Mouse (Mus musculus) testis, postnatal 14 days (tissue): ENCODE measurements at regions not wholly inside any gene's neighbourhood (a gene's known extent, or its start where the extent isn't known, plus 50 kb on each side); places are given as distances from the start of the nearest gene placed in this dataset.

ENCODE experiments used
- DNase-seq: peaks from one replicate; pipeline ENCODE4 v3.0.0; 2021; ENCODE audit warnings: low spot score

DNA sequence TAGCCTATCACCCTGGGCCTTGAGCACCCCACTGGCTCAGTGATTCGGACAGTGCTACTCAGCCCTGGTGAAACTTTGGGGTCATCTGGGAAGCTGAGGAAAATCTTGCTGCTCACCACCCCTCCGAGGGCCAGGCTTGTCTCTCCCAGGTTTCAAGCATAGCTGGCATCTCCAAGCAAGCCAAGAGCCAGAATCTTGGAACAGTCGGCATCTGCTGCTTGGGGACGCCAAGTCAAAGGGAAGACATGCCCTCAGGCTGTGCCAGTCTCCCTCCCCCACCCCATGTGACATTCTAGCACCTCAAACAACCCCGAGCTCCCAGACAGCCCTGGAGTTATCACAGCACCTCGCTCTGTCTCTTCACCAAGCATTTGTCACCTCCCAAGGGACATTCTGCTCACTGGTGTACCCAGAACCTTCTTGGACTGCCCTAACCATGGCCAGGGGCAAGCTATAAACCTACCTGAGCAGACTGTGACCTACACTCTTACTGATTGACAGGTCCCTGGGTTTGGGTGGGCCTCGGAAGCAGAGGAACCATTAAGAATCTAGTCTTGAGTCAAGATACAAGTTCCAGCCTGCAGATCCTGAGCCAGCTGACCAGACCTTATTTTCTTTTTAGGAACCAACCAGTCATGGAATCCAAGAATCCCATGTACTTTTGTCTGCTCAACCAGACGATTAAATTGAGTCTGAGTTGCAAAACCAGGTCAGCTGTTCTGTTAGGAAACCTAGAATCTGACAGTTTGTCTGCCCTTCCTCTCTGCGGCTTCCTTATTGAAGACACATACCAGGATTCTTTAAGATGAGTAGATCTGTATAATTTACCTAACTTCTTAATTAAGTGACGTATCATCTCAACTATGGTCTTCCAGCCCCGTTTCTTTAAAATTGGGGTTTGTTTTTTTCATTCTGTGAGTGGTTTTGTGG, 83.0 kb upstream of the Otos start:
- no peak for DNase-seq

GRCm38 (mm10) chr1:92730576-92730975, 81.9 kb upstream of the Otos start:
- DNase-seq = no peak

GRCm38 (mm10) chr1:92727961-92728360, 79.3 kb upstream of the Otos start:
- no peak for DNase-seq

DNA sequence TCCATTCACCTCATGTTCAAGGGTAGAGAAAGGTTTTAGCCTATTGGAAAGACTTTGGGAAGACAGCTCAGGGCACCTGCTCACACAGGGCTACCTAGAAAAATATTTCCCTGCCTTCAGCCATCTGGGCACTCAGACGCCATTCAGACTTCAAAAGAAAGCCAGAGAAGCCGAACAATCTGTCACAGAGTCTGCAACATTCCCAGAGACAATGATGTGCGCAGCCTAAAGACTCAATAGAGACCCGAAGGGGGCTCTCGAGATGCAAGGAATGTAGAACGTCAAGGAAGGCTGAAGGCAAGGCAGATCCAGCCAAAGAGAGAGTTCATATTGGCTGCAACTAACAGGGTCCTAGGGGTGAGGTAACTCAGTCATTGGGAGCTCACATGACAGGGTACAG, 78.7 kb upstream of the Otos start:
- DNase-seq = no peak

- no peak for DNase-seq
These were observed 77.7 kb upstream of the Otos start for GRCm38 (mm10) chr1:92726341-92726740.

GRCm38 (mm10) chr1:92724135-92724534, 75.5 kb upstream of the Otos start:
- DNase-seq = no peak

GRCm38 (mm10) chr1:92720567-92720966, 71.9 kb upstream of the Otos start:
- DNase-seq = no peak

DNA sequence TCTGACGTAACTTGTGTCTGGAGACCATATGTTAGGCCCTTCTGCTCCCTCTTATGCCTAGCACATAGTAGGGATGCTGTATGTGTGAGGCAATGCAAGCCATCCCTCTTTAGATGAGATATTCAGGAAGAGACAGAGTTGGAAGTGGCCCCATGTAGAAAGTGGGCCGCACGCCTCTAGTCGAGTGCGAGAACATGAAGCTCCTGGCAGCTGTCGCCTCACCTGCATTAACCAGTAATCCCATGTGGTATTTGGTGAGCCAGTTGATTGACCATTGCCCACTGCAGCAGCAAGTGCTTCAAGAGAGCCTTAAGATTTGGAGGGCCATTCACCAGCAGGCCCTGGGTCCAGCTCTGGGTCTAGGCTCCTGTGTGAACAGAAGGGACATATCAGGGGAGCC, 71.2 kb upstream of the Otos start:
- no peak for DNase-seq

GRCm38 (mm10) chr1:92718108-92718507, 69.5 kb upstream of the Otos start:
- no peak for DNase-seq

- no peak for DNase-seq
These were observed 66.2 kb upstream of the Otos start for GRCm38 (mm10) chr1:92714725-92715324.

GRCm38 (mm10) chr1:92712366-92712765, 63.7 kb upstream of the Otos start:
- DNase-seq = no peak

DNA sequence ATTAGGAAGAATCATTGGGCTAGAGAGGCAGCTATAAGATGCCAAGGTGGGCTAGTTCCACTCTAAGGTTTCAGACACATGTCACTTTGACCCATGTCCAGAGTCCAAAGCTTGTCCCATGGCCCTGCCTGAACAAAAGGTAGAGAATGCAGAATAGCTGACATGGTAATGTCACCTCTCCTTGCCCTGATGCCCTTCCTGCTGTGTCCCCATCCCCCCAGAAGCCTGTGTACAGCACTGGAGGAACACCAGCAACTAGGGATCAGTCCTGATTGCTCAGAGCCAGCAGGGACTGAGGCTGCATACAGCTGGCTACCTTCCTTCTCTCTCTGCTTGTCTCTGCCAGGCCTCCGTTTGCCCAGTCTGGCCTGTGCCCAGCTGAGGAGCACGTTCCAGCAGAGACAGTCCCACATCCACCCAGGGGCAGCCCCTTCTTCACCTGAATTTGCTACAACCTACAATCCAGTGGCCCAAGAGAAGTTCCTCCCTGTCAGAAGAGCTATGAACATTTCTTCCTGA, 61.7 kb upstream of the Otos start:
- no peak for DNase-seq

DNA sequence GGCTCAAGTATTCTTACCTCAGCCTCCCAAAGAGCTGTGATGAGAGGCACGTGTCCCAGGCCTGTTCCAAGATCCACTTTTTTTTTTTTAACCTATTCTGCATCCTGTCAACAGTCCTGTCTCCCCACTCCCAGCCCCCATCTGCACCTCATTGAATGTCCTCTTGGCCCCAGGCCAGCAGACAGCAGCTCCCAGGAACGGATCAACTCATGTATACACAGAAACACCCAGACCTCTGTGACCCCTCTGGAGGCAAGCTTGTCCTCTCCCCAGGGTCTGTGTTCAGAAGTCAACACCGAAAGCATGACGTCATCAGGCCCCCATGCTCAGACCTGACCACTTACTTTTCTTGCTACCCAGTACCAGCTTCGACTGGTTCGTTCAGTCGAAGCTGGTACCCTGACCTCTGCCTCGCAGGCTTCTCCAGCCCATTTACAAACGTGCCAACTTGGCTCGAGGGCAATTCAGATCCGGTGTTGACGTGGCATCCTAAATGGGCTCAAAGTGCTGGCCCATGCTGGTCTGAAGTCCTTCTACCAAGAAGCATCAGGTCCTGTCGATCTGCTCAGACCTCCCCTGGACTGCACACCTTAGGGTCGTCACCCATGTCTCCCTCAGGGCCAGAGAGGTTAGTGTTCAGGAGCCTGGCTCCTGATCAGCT, 60.7 kb upstream of the Otos start:
- no peak for DNase-seq

GRCm38 (mm10) chr1:92707917-92708897, 59.6 kb upstream of the Otos start:
- no peak for DNase-seq

DNA sequence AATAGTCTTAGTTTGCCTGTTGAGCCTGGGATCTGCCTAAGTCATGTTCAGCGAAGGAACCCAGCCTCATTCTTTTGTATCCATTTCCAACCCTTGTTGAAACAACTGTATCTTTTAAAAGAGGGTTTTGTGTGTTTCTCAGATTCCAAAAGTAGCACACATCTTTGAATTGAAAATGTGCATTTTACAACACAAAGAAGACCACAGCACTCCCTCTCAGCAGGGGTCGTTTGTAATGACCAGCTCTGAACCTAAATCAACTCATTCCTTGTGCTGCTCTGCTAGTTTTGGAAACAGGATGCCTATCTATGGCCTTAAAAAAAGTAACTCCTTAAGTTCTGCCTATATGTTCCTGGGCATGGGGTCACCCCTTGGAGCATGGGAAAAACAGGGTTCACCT, 58.8 kb upstream of the Otos start:
- DNase-seq = no peak

DNA sequence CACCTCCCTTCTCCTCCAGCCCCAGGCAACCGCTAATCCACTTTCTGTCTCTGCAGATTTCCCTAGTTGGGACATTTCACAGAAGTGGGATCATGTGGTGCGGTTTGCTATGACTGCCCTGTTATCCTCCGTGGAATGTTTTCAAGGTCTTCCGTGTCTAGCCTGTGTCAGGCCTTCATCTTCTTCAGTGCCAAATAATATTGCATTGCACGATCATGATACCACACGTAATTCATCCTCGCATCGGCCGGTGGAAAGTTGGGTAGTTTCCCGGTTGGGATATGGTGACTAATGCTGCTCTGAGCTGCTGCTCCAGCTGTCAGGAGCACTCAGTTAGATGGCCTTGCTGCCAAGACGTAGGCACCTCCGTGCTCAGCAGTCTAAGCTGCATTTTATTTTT, 55.3 kb upstream of the Otos start:
- no peak for DNase-seq

DNA sequence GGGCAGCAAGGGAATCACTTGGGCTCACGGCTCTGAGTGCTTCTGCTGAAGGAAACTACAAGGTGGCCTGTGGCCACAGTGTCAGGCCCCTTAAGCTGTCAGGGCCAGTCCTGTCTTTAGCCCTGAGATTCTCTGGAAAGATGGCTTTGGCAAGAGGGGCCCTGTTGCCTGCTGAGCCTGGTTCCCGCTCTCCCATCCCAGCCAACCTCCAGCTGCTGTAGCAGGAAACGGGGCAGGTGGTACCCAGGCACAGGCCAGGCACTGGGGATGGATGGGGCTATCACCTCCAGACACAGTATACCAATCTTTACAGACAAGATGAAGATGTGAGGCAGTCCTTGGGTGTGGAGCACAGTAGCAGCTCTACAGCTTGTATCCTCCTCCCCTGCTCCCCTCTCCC, 54.6 kb upstream of the Otos start:
- no peak for DNase-seq

- DNase-seq = no peak
These were observed 51.5 kb upstream of the Otos start for GRCm38 (mm10) chr1:92700107-92700506.

GRCm38 (mm10) chr1:92699697-92700096, 51.1 kb upstream of the Otos start:
- no peak for DNase-seq

DNA sequence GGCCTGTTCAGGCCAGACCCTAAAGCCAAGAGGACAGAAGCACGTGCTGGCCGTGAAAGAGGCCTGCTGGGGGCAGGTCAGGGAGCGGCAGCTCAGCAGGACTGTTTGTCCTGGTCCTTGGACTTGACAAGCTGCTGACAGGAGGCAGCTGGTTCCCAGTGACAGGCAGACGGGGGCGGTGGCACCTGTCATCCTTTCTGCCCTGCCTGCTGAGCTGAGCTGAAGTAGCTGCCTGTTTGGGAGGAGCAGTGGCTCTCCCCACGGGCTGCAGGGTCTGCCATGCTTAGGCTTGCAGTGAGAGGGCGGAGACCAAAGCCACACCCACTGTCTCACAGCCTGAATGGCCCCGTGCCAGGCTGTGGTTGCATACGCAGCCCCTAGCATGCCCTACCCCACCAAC, 50.4 kb upstream of the Otos start:
- no peak for DNase-seq

- no peak for DNase-seq
These were observed 49.9 kb upstream of the Otos start for GRCm38 (mm10) chr1:92698541-92698940.
